Mouse (Mus musculus): ENCODE measurements around the gene Hoxb6. TPM values are rescaled to one million over a fixed set of nuclear protein-coding genes. Genes with fewer than 3 reads are reported as not detected.

Hoxb6 gene
- polyA plus RNA-seq, 1 experiment = 62.7 TPM

DNA sequence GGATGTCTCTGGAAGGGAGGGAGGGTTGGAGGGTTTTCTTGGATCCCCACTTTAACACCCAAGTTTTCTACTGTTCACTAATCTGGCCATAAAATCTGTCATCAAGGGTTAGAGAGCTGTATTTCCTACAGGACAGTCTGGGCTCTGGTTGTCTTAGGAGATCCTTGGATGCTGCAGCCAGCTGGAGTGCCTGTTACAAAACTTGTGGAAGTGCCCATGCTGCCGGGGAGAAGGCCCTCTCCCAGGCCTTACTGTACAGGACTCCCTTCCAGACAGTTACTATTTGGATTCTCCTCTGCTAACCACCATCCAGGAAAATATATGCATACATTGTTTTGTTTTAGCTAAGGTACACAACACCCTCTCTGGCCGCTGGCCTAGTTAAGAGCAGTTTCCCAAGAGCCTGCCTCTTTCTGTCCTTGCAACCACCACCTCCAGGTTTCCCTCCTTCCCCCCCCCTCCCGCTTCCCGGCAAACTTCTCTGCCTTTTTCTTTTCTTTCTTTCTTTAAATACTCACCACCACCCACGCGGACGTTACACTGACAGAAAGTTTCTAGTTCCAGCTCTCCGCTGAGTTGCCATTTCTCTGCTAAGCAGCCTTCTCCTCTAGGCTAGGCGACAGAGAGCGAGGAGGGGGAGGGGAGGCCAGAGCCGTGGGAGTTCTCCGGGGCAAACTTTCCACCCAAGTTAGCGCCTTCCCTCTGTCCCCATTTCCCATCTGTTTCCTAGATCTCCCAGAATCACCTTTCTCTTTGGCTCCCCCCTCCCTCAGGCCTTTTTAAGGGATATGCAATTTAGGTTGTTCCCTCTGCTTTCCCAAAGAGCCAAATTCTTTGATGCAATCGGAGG is 57.4 kb downstream of the Hoxb6 start:
- DNase-seq = peak; percentile 70

DNA sequence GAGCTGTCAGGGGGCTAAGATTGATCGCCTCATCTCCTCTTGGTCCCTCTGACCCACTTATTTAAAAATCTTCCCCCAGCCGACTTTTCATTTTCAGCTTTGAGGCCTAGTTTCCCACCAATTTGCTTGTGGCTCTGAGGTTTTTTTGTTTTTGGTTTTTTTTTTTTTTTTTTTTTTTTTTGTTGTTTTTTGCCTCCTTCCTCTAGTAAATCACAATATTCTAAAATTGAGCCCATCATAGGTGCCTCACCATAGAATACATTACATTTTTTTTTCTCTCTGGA is 58.0 kb downstream of the Hoxb6 start, which contains the start of gene Hoxb2:
Gene Hoxb2 (plus strand): TSS at position 185 of the 284 bp plus-strand sequence.
- Histone ChIP-seq H3K27ac (ENCODE audit: insufficient read depth, low read depth, low read length) (peak within 1 kb of the TSS; percentile 88), H3K4me3 (ENCODE audit: insufficient read depth, low read depth, low read length) (peak within 1 kb of the TSS; percentile 34), H3K27me3 (replicated peaks; ENCODE audit: control insufficient read depth, insufficient read depth, low read length) (no peaks in the 10 kb centered on the region), H3K4me1 (ENCODE audit: control insufficient read depth, insufficient read depth, low read length) (peaks cover 21% of the 10 kb centered on the region), H3K36me3 (ENCODE audit: control insufficient read depth, insufficient read depth, low read length) (no peaks in the 10 kb centered on the region)
- 32% methylated on average over 2 of the region's 2 CpGs for WGBS
- no peak for DNase-seq
- TF ChIP-seq POLR2A (IDR thresholded peaks at IDR 0.05; ENCODE audit: low read depth, low read length) = no peak
- no peak for TF ChIP-seq CTCF (conservative IDR thresholded peaks at IDR 0.05; ENCODE audit: insufficient read depth, insufficient read length, low read depth, low read length)

More for the DNA sequence above, 57.4 kb downstream of the Hoxb6 start:
- TF ChIP-seq POLR2A (IDR thresholded peaks at IDR 0.05; ENCODE audit: low read depth, low read length) (no peak), CTCF (conservative IDR thresholded peaks at IDR 0.05; ENCODE audit: insufficient read depth, insufficient read length, low read depth, low read length) (no peak)
- H3K27me3 ChIP-seq (replicated peaks; ENCODE audit: control insufficient read depth, insufficient read depth, low read length) = no peaks in the 10 kb centered on the region
- H3K4me1 ChIP-seq (ENCODE audit: control insufficient read depth, insufficient read depth, low read length) = peaks cover 21% of the 10 kb centered on the region
- 13% methylated on average over 14 of the region's 14 CpGs for WGBS
- peak overlapping the region; percentile 88 for H3K27ac ChIP-seq (ENCODE audit: insufficient read depth, low read depth, low read length)
- peak overlapping the region; percentile 34 for H3K4me3 ChIP-seq (ENCODE audit: insufficient read depth, low read depth, low read length)
- H3K36me3 ChIP-seq (ENCODE audit: control insufficient read depth, insufficient read depth, low read length) = no peaks in the 10 kb centered on the region

DNA sequence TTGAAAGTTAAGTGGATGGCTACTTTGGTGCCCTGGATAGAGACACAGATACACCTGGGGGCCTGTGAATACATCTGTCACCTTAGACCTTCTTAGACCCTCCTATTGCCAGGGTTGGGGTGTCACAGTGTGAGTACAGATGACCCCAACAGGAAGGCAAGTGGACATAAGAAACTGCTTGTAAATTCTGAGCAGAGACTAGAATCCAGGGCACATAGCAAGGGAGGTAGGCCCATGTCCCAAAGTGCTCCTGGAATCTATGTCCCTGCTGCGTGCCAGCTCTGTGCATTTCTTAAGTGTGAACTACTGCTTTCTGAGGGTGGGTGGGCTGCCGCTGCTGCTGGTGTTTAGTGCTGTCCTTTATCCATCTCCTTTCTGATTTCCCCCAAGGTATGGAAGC is 58.5 kb downstream of the Hoxb6 start:
- H3K27ac ChIP-seq (ENCODE audit: insufficient read depth, low read depth, low read length) = peak overlapping the region; percentile 88
- 67% methylated on average over 2 of the region's 2 CpGs for WGBS
- no peak for TF ChIP-seq CTCF (conservative IDR thresholded peaks at IDR 0.05; ENCODE audit: insufficient read depth, insufficient read length, low read depth, low read length)
- no peak for TF ChIP-seq POLR2A (IDR thresholded peaks at IDR 0.05; ENCODE audit: low read depth, low read length)

More for the DNA sequence above, 58.5 kb downstream of the Hoxb6 start:
- Histone ChIP-seq H3K4me3 (ENCODE audit: insufficient read depth, low read depth, low read length) (no peak overlapping the region), H3K36me3 (ENCODE audit: control insufficient read depth, insufficient read depth, low read length) (no peaks in the 10 kb centered on the region), H3K27me3 (replicated peaks; ENCODE audit: control insufficient read depth, insufficient read depth, low read length) (no peaks in the 10 kb centered on the region), H3K4me1 (ENCODE audit: control insufficient read depth, insufficient read depth, low read length) (peaks cover 21% of the 10 kb centered on the region)
- peak; percentile 27 for DNase-seq

Other genes starting within 250 kb of the Hoxb6 start
- 36.0 and 38.8 TPM in 2 replicates for gene Ube2z, start 227.1 kb upstream of the Hoxb6 start, polyA plus RNA-seq (2012; rRNA removed)
- 1,915 and 2,050 TPM in 2 replicates for gene Atp5g1, start 216.8 kb upstream of the Hoxb6 start, polyA plus RNA-seq (2012; rRNA removed)
- gene Calcoco2, start 180.5 kb upstream of the Hoxb6 start, polyA plus RNA-seq (2012; rRNA removed) = not detected in 2 replicates
- 0.05 TPM in 2 replicates for gene Ttll6, start 158.7 kb upstream of the Hoxb6 start, polyA plus RNA-seq (2012; rRNA removed)
- not detected in 2 replicates for gene Hoxb13, start 98.2 kb upstream of the Hoxb6 start, polyA plus RNA-seq (2012; rRNA removed)
- 27.8 and 29.6 TPM in 2 replicates for gene Hoxb9, start 21.0 kb upstream of the Hoxb6 start, polyA plus RNA-seq (2012; rRNA removed)
- 51.7 and 69.9 TPM in 2 replicates for gene Hoxb8, start 10.6 kb upstream of the Hoxb6 start, polyA plus RNA-seq (2012; rRNA removed)
- 15.5 and 16.5 TPM in 2 replicates for gene Hoxb7, start 5.9 kb upstream of the Hoxb6 start, polyA plus RNA-seq (2012; rRNA removed)
- 7.7 and 8.4 TPM in 2 replicates for gene Hoxb5, start 10.9 kb downstream of the Hoxb6 start, polyA plus RNA-seq (2012; rRNA removed)
- 12.6 and 14.6 TPM in 2 replicates for gene Hoxb4, start 25.8 kb downstream of the Hoxb6 start, polyA plus RNA-seq (2012; rRNA removed)
- 10.1 and 14.1 TPM in 2 replicates for gene Hoxb3, start 30.9 kb downstream of the Hoxb6 start, polyA plus RNA-seq (2012; rRNA removed)
- 22.8 and 28.4 TPM in 2 replicates for gene Hoxb2, start 58.0 kb downstream of the Hoxb6 start, polyA plus RNA-seq (2012; rRNA removed)
- gene Hoxb1, start 73.3 kb downstream of the Hoxb6 start, polyA plus RNA-seq (2012; rRNA removed) = not detected in 2 replicates
- gene Skap1, start 172.1 kb downstream of the Hoxb6 start, polyA plus RNA-seq (2012; rRNA removed) = 1.0 and 3.3 TPM in 2 replicates

Data from kidney, adult 2 months (tissue).